Mouse (Mus musculus): Measurements from ENCODE around the gene Hbq1b.
A peak's percentile ranks its signal among the peaks of the same experiment; 100 is the strongest.

Gene Hbq1b

DNA sequence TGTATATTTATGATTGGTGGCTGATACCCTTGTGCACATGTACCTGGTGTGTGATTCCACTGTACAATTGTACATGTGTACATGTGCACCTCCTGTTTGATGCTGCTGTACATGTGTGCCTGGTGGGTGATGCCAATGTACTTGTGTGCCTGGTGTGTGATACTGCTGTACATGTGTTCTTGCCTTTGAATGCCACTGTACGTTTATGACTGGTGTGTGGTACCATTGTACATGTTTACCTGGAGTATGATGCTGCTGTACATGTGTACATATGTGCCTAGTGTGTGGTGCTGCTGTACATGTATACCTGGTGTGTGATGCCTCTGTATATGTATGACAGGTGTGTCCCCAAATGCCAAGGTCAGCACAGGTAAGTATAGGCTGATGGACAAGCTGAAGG, 14.7 kb downstream of the Hbq1b start:
- DNase-seq, result no peak

- no peak for DNase-seq
Observed at GRCm38 (mm10) chr11:32302824-32303419, 16.2 kb downstream of the Hbq1b start.

DNA sequence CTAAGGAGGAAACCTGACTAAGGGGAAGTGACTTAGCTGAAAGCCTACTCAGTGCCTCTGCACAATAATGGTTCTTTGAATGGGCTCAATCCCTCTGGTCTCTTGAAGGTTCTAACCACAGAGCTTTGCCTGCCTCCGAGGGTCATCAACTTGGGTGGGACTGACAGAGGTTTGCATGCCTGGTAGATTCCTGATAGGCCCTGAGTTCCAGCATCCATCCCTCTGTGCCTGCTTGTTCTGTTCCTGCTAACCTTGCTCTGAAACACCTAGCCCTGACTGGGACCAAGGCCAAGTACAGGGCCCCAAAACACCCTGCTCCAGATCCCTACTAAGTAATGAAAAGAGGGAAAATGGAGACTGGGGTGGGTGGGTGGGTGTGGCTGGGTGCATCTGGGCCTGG, 16.7 kb downstream of the Hbq1b start:
- DNase-seq, result no peak

GRCm38 (mm10) chr11:32307006-32307405, 20.2 kb downstream of the Hbq1b start:
- DNase-seq, result no peak

DNA sequence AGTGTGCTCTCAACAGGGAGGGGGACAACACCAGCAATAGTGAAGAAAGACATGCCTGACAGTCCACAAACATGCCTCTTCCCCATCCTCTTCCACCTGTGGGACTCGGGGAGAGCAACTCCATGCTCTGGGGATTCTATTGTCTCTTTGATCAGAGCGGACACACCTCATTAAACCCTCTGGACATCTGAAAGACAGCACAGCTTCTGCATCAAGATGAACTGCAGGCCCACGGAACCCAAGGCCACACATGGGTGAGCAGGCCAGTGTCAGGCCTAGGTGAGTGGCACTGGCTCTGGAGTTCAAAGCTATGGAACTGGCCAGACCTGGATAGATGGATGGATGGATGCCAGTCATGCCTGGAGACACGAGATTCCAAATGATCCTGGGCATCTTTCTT, 22.7 kb downstream of the Hbq1b start:
- DNase-seq, result no peak

GRCm38 (mm10) chr11:32309928-32310327, 23.2 kb downstream of the Hbq1b start:
- DNase-seq, result no peak

DNA sequence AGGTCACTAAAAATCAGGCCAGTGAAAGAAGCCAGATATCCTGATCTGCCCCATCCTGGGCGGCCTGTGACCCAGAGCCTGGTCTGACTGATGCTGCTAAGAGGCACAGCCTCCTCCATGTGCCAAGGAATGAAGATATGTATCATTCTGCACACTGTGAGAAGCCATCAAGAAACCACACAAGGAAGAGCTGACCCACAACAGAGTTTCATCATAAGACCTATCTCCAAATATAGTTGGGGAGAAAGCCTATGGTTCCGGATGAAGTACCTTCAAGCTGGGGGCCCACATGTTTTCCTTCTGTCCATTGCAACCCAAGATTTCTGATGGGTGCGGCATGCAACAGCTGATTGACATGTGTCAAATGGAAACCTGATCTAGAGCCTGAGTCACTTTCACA, 29.2 kb downstream of the Hbq1b start:
- DNase-seq, result no peak

- DNase-seq, result no peak
Observed at GRCm38 (mm10) chr11:32320507-32321195, 33.9 kb downstream of the Hbq1b start.

DNA sequence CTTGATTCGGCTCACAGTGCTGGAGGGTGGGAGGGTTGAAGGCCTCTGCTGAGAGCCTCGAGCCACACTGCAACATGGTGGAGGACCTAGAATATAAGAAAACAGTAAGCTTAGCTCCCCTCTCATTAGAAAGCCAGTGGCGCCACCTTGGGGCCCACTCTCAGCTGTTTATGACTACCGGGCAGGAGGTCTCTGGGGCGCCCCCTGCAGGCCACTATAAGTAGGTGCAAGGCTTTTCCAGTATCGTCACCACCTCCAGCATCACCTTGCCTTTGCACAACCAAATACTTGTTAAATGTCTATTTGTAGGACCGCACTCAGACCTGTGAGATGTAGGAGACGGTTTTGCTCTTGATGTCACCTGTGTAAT, 34.4 kb downstream of the Hbq1b start:
- peak; percentile 88 for DNase-seq

GRCm38 (mm10) chr11:32324609-32325008, 37.8 kb downstream of the Hbq1b start:
- peak; percentile 92 for DNase-seq

DNA sequence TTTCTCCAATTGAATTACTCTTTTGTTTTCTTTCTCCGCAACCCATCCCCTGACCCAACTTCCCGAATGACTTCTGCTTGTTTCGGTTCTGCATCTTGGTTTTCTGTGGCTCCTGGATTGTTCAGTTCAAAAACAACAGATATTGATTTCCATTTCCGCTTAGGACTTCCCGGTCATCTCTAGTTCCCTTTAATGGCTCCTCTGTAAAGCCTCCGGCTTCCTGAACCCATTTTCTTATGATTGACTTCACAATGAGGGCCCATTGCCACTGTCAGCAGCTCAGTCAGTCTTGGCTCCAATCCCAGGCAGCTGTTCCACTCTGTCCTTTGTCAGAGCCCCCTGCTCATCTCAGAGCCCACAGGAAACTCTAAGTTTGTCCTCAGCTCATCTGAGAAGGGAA, 44.3 kb downstream of the Hbq1b start:
- DNase-seq, result no peak

GRCm38 (mm10) chr11:32331861-32332260, 45.1 kb downstream of the Hbq1b start:
- no peak for DNase-seq

GRCm38 (mm10) chr11:32333235-32333634, 46.5 kb downstream of the Hbq1b start:
- no peak for DNase-seq

DNA sequence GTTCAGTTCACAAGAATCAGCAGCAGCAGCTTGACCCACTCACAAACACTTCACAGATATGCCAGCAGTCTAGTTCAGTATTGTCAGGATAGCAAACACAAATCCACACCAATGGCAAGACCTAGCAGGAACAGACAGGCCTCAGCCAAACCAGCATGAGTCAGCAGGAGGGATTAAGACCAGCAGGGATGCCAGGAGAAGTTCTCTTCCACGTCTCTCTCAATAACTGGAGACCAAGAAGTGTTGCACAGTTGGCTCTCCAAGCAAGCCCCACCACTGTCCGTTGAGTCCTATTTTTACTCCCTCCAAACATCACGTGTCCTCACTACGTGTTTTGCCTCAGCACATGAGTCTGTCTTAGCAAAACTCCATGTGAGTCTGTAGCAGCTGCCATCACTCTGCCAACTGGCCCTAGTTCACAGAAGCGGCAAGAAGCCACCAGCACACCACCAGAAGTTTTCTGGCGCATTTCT, 49.7 kb downstream of the Hbq1b start:
- no peak for DNase-seq
